Mouse (Mus musculus) CH12.LX (cell line): ENCODE results near the gene Zcwpw1.

ENCODE experiments used
- GABPA ChIP-seq: IDR thresholded peaks from 2 replicates; pipeline ENCODE4 v1.6.1; 2012; ENCODE audit warnings: low read depth, low read length, improper control_type of control experiment, inconsistent platforms; ENCODE audit not compliant: insufficient replicate concordance
- UBTF ChIP-seq: IDR thresholded peaks from 2 replicates; pipeline ENCODE4 v1.6.1; 2012; ENCODE audit warnings: low read depth, mild to moderate bottlenecking, inconsistent platforms, low read length, improper control_type of control experiment, moderate library complexity
- USF1 ChIP-seq: IDR thresholded peaks from 2 replicates; pipeline ENCODE4 v1.6.1; 2014; ENCODE audit warnings: low read depth, mild to moderate bottlenecking, inconsistent platforms, low read length, improper control_type of control experiment

- TF ChIP-seq GABPA = no peak
- TF ChIP-seq UBTF = no peak
- TF ChIP-seq USF1 = peak; percentile 82
These were observed 1.3 kb upstream of the Zcwpw1 start for GRCm38 (mm10) chr5:137786109-137786942.
